Mouse (Mus musculus) cortical plate, adult 2 months (tissue): ENCODE measurements around the gene Rbms1.

Experiments
- CTCF ChIP-seq: fragments of 200-500 bp; IDR thresholded peaks from 2 replicates; pipeline ENCODE4 v1.5.1; 2011; ENCODE audit warnings: mild to moderate bottlenecking, control low read depth, low read length; ENCODE audit not compliant: insufficient read depth; ENCODE audit errors: extremely low read depth
- POLR2A ChIP-seq: fragments of 200-500 bp; IDR thresholded peaks from 2 replicates; pipeline ENCODE4 v1.6.1; 2011; ENCODE audit warnings: mild to moderate bottlenecking, low read length, control low read depth; ENCODE audit not compliant: insufficient read depth; ENCODE audit errors: extremely low read depth

DNA sequence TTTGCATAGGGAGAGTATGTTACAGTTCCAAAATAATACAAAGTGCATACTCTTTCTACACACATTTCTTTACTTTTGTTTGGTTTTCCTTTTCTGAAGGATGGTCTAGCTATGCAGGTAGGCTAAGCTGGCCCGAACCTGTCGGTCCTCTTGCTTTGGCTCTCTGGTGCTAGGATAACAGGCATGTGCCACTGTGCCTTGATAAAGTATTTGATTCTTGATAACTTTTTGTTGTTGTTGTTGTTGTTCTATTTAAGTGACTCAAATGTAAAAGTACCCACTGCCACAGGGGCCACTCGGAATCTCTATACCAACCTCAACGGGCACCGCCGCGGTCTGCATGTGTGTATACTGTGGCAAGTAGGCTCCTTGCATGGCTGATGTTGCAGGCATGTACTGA, 207.9 kb downstream of the Rbms1 start:
- TF ChIP-seq CTCF (no peak), POLR2A (no peak)
